Mouse (Mus musculus): ENCODE data around the gene Rtn1. TPM values are rescaled to one million over a fixed set of nuclear protein-coding genes. Genes with fewer than 3 reads are reported as not detected.
"Not testable (repeated sequence)": the region's sequence is repeated elsewhere in the genome, so short reads cannot be mapped to it uniquely, and the experiment has no call there.

Gene Rtn1
- polyA plus RNA-seq, 1 experiment from 2014 or later = 84.3 TPM

DNA sequence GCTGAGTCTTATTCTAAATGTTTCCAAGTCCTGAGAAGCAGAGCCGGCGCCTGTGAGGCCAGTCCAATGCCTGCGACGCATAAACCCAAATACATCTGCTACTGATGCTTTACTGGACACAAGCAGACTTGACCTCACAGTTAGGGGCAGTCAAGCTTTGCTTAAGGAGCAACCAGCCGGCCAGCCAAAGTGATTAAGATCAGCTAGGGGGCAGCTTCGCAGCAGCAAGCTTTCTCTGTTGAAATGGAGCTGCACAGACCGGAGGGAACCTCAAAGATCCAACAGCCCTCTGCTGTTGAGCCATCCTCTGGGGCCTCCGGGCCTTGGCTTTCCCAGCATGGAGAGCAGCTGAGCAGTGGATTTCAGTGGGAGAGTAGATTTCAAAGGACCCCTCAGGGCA lies 107.4 kb downstream of the Rtn1 start:
- Histone ChIP-seq H3K27ac (ENCODE audit: low read depth) (no peak overlapping the region), H3K9me3 (ENCODE audit: control insufficient read depth, low read length) (no peaks in the 10 kb centered on the region), H3K27me3 (replicated peaks; ENCODE audit: control insufficient read depth, insufficient read depth, low read length) (no peaks in the 10 kb centered on the region), H3K36me3 (ENCODE audit: control insufficient read depth, insufficient read depth, low read length) (no peaks in the 10 kb centered on the region), H3K4me1 (replicated peaks; ENCODE audit: control insufficient read depth, insufficient read depth, low read length) (no peaks in the 10 kb centered on the region; the same call in 1 of the 2 replicates), H3K4me2 (ENCODE audit: low read length) (no peak overlapping the region), H3K9ac (ENCODE audit: low read length) (no peak overlapping the region), H3K4me3 (ENCODE audit: low read depth, low read length) (no peak overlapping the region)
- ATAC-seq (replicated peaks; ENCODE audit: low FRiP score, low TSS enrichment, low read depth) (no peak), DNase-seq (ENCODE audit: low spot score) (no peak)
- 54% methylated on average over 8 of the region's 8 CpGs for WGBS

DNA sequence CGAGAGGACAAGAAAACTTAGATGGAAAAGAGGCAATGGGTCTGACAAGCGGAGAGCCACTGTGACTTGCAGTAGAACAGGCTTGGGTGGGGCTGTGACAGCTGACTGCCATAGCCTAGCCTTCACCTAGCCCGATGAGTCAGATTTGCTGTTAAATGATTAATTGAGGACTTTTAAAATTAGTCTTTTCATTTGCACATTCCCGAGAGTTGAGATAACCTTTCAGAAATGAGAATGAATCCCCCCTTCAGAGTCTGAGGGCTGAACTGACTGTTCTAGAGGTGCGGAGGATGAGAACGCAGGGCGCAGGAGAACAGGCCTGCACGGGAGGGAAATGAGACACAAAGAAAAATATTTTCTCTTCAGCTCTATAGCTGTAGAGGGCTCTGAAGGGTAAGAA lies 107.9 kb downstream of the Rtn1 start:
- 65% methylated on average over 8 of the region's 8 CpGs for WGBS
- Histone ChIP-seq H3K4me2 (ENCODE audit: low read length) (no peak overlapping the region), H3K9ac (ENCODE audit: low read length) (no peak overlapping the region), H3K27ac (ENCODE audit: low read depth) (no peak overlapping the region), H3K4me3 (ENCODE audit: low read depth, low read length) (no peak overlapping the region), H3K27me3 (replicated peaks; ENCODE audit: control insufficient read depth, insufficient read depth, low read length) (no peaks in the 10 kb centered on the region), H3K4me1 (replicated peaks; ENCODE audit: control insufficient read depth, insufficient read depth, low read length) (no peaks in the 10 kb centered on the region; the same call in 1 of the 2 replicates), H3K36me3 (ENCODE audit: control insufficient read depth, insufficient read depth, low read length) (no peaks in the 10 kb centered on the region), H3K9me3 (ENCODE audit: control insufficient read depth, low read length) (no peaks in the 10 kb centered on the region)
- DNase-seq (ENCODE audit: low spot score) = no peak
- ATAC-seq (replicated peaks; ENCODE audit: low FRiP score, low TSS enrichment, low read depth) = 0 out of 2 replicates have a peak, but pooled peaks have one; percentile 32

DNA sequence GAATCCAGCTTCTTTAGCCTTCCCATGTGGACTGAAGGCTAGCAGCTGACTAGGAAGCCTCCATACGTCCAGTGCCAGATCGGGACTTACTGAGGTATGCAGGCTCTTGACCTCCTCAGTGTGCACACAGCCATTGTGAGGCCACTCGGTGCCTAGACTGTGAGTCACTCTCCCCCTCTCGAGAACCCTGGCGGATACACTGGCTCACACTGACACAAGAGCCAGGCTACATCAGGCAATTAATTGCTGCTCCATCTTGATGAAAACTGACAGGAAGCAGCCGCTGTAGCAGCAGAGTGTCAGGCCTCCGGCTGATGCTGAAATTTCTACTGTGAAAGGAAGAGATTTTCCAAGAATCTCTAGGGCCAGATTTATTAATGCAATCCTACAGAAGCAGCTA lies 110.6 kb downstream of the Rtn1 start:
- ATAC-seq (replicated peaks; ENCODE audit: low FRiP score, low TSS enrichment, low read depth) (no peak), DNase-seq (ENCODE audit: low spot score) (no peak)
- Histone ChIP-seq H3K27ac (ENCODE audit: low read depth) (no peak overlapping the region), H3K9me3 (ENCODE audit: control insufficient read depth, low read length) (no peaks in the 10 kb centered on the region), H3K36me3 (ENCODE audit: control insufficient read depth, insufficient read depth, low read length) (no peaks in the 10 kb centered on the region), H3K27me3 (replicated peaks; ENCODE audit: control insufficient read depth, insufficient read depth, low read length) (no peaks in the 10 kb centered on the region), H3K4me2 (ENCODE audit: low read length) (no peak overlapping the region), H3K4me1 (replicated peaks; ENCODE audit: control insufficient read depth, insufficient read depth, low read length) (no peaks in the 10 kb centered on the region; the same call in 1 of the 2 replicates), H3K9ac (ENCODE audit: low read length) (no peak overlapping the region), H3K4me3 (ENCODE audit: low read depth, low read length) (no peak overlapping the region)
- WGBS = 41% methylated on average over 7 of the region's 7 CpGs

DNA sequence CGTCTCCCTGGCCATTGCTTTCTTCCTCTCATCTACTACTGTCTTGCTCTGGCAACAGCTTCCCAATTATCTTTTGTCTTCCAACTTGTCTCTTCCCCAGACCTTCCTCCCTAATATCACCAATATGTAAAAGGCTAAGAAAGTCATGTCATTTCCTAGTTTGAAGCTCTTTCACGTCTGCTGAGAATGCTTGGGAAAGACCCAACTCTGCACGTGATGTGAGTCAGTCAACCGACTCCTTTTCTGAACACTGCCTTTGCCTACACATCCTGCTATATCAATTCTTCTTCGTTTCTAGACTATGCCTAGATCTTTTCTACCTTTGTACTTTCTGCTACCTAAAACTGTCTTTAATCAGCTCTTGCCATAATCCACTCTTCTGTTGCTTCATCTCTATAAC lies 112.3 kb downstream of the Rtn1 start:
- Histone ChIP-seq H3K4me2 (ENCODE audit: low read length) (no peak overlapping the region), H3K9ac (ENCODE audit: low read length) (no peak overlapping the region), H3K4me3 (ENCODE audit: low read depth, low read length) (no peak overlapping the region), H3K36me3 (ENCODE audit: control insufficient read depth, insufficient read depth, low read length) (no peaks in the 10 kb centered on the region), H3K9me3 (ENCODE audit: control insufficient read depth, low read length) (peaks cover 7% of the 10 kb centered on the region; the same call in 1 of the 2 replicates), H3K27me3 (replicated peaks; ENCODE audit: control insufficient read depth, insufficient read depth, low read length) (no peaks in the 10 kb centered on the region), H3K4me1 (replicated peaks; ENCODE audit: control insufficient read depth, insufficient read depth, low read length) (no peaks in the 10 kb centered on the region; the same call in 1 of the 2 replicates), H3K27ac (ENCODE audit: low read depth) (no peak overlapping the region)
- DNase-seq (ENCODE audit: low spot score) = no peak
- no peak for ATAC-seq (replicated peaks; ENCODE audit: low FRiP score, low TSS enrichment, low read depth)
- 94% methylated on average over 5 of the region's 5 CpGs for WGBS

DNA sequence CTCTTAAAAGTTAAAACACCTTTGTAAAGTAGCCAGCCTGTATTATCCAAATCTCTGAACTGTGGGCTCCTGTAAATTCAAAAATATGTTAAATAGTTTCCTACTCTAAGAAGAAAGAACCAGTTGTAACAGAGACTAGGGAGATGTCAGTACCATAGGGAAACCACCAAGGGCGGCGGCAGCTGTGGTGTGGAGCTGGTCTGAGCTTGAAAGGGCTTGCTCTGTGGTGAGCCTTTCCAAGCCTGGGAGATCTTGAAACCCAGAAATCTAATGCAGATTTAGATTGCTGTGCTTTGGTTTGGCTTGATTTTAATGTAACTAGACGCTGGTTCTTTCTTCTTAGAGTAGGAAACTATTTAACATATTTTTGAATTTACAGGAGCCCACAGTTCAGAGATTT lies 115.7 kb downstream of the Rtn1 start:
- not testable (repeated sequence) for DNase-seq (ENCODE audit: low spot score); H3K27me3 ChIP-seq (replicated peaks; ENCODE audit: control insufficient read depth, insufficient read depth, low read length)
- WGBS = 93% methylated on average over 3 of the region's 3 CpGs

DNA sequence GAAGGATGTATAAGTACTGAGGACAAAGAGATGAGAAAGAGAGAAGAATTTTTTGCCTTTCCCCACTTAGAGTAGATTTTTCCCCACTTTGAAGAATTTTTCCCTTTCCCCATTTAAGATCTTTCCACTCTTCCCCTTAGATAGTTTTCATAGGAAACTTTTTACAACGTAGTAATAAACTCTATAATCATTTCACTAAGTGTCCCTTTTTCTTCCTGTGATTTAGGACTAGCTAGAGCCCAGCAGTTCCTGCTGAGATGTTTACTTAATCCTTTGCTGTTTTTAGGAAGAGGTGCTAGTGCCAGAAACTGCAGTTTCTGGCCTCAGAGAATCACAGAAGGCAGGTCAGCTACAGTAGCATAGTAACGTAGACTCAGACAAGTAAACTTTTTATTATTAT lies 116.3 kb downstream of the Rtn1 start:
- Histone ChIP-seq H3K4me2 (ENCODE audit: low read length) (no peak overlapping the region), H3K9ac (ENCODE audit: low read length) (no peak overlapping the region), H3K27ac (ENCODE audit: low read depth) (no peak overlapping the region), H3K27me3 (replicated peaks; ENCODE audit: control insufficient read depth, insufficient read depth, low read length) (no peaks in the 10 kb centered on the region), H3K4me3 (ENCODE audit: low read depth, low read length) (no peak overlapping the region), H3K4me1 (replicated peaks; ENCODE audit: control insufficient read depth, insufficient read depth, low read length) (no peaks in the 10 kb centered on the region), H3K9me3 (ENCODE audit: control insufficient read depth, low read length) (peaks cover 7% of the 10 kb centered on the region; the same call in 1 of the 2 replicates), H3K36me3 (ENCODE audit: control insufficient read depth, insufficient read depth, low read length) (no peaks in the 10 kb centered on the region)
- DNase-seq (ENCODE audit: low spot score) (no peak), ATAC-seq (replicated peaks; ENCODE audit: low FRiP score, low TSS enrichment, low read depth) (no peak)
- WGBS = 61% methylated on average over 2 of the region's 2 CpGs

More for the DNA sequence above, 115.7 kb downstream of the Rtn1 start:
- not testable (repeated sequence) for H3K4me1 ChIP-seq (replicated peaks; ENCODE audit: control insufficient read depth, insufficient read depth, low read length); ATAC-seq (replicated peaks; ENCODE audit: low FRiP score, low TSS enrichment, low read depth); H3K27ac ChIP-seq (ENCODE audit: low read depth); H3K4me3 ChIP-seq (ENCODE audit: low read depth, low read length); H3K4me2 ChIP-seq (ENCODE audit: low read length); H3K36me3 ChIP-seq (ENCODE audit: control insufficient read depth, insufficient read depth, low read length); H3K9ac ChIP-seq (ENCODE audit: low read length); H3K9me3 ChIP-seq (ENCODE audit: control insufficient read depth, low read length)

DNA sequence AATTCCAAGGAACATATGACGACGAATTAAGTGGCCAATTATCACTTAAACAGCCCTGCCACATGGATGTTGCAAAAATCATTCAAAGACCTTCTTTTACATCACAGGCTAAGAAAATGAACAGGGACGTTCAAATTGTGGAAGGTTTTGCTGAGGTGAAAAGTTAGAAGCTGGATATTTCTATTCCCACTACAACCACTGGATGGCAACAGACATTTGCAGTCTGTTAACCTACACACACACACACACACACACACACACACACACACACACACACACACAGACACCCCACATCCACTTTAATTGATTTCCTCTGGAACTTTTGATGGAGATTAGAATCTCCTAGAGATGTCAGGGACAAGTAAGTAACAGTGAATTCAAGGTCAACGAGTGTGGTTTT lies 117.6 kb downstream of the Rtn1 start:
- ATAC-seq (replicated peaks; ENCODE audit: low FRiP score, low TSS enrichment, low read depth) = no peak
- 98% methylated on average over 4 of the region's 4 CpGs for WGBS

DNA sequence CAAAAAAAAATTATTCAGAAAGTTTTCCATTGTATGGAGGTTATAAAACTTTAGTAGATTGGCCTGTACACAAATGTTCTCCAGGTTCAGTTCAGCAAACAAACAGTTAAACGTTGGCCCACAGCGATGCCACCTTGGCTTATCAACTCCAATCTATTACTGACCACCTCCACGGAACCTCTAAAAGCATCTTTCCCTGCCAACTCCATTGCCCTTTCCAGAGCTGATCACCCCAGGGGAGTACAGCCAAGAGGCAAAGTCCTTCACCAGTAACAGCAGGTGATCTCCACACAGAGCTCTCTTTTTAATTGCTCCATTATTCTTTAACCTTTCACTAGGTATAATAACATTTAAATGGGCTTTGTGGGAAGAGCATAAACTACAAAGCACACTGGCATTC lies 120.6 kb downstream of the Rtn1 start:
- Histone ChIP-seq H3K9me3 (ENCODE audit: control insufficient read depth, low read length) (peaks cover 7% of the 10 kb centered on the region; the same call in 1 of the 2 replicates), H3K27me3 (replicated peaks; ENCODE audit: control insufficient read depth, insufficient read depth, low read length) (no peaks in the 10 kb centered on the region), H3K36me3 (ENCODE audit: control insufficient read depth, insufficient read depth, low read length) (no peaks in the 10 kb centered on the region), H3K4me1 (replicated peaks; ENCODE audit: control insufficient read depth, insufficient read depth, low read length) (no peaks in the 10 kb centered on the region), H3K4me3 (ENCODE audit: low read depth, low read length) (no peak overlapping the region), H3K9ac (ENCODE audit: low read length) (no peak overlapping the region), H3K4me2 (ENCODE audit: low read length) (no peak overlapping the region), H3K27ac (ENCODE audit: low read depth) (no peak overlapping the region)
- DNase-seq (ENCODE audit: low spot score) = no peak
- no peak for ATAC-seq (replicated peaks; ENCODE audit: low FRiP score, low TSS enrichment, low read depth)
- WGBS = 84% methylated on average over 3 of the region's 3 CpGs

More for the DNA sequence above, 117.6 kb downstream of the Rtn1 start:
- no peak for DNase-seq (ENCODE audit: low spot score)
- Histone ChIP-seq H3K36me3 (ENCODE audit: control insufficient read depth, insufficient read depth, low read length) (no peaks in the 10 kb centered on the region), H3K4me3 (ENCODE audit: low read depth, low read length) (no peak overlapping the region), H3K27me3 (replicated peaks; ENCODE audit: control insufficient read depth, insufficient read depth, low read length) (no peaks in the 10 kb centered on the region), H3K9ac (ENCODE audit: low read length) (no peak overlapping the region), H3K4me1 (replicated peaks; ENCODE audit: control insufficient read depth, insufficient read depth, low read length) (no peaks in the 10 kb centered on the region), H3K9me3 (ENCODE audit: control insufficient read depth, low read length) (peaks cover 7% of the 10 kb centered on the region; the same call in 1 of the 2 replicates), H3K4me2 (ENCODE audit: low read length) (no peak overlapping the region), H3K27ac (ENCODE audit: low read depth) (no peak overlapping the region)

DNA sequence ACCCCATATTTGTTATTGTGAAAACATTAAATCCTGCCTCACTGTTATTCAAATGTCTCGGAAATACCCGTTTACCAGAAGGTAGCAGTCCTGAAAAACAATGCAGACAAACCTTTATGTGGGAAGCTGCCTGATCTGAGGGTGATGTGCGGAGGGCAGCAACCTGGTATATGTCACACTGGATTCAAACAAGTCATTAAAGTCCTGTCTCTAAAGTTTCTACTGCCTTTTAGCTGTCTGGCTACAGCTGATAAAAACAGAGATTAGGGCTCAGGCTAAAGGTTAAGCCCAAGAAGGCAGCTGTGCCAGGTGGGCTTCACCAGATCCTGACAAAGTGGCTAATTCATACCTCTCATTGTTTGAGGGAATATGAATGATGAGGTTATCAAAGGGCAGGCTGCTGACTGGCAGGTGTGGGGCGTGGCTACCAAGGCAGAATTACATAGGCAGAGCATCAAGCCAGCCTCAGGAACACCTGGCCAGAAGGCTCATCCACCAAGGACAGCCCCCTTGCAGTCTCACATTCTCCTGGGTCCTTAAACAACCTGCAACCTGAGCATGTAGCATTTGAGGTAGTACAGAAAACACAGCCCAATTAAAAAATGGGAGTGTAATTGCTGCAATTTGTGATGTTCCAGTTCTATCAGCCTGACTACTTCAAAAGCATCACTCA lies 121.4 kb downstream of the Rtn1 start:
- Histone ChIP-seq H3K9me3 (ENCODE audit: control insufficient read depth, low read length) (peaks cover 4% of the 10 kb centered on the region; the same call in 1 of the 2 replicates), H3K9ac (ENCODE audit: low read length) (no peak overlapping the region), H3K4me1 (replicated peaks; ENCODE audit: control insufficient read depth, insufficient read depth, low read length) (no peaks in the 10 kb centered on the region), H3K4me2 (ENCODE audit: low read length) (no peak overlapping the region), H3K4me3 (ENCODE audit: low read depth, low read length) (no peak overlapping the region), H3K27me3 (replicated peaks; ENCODE audit: control insufficient read depth, insufficient read depth, low read length) (no peaks in the 10 kb centered on the region), H3K36me3 (ENCODE audit: control insufficient read depth, insufficient read depth, low read length) (no peaks in the 10 kb centered on the region), H3K27ac (ENCODE audit: low read depth) (no peak overlapping the region)
- DNase-seq (ENCODE audit: low spot score) (no peak), ATAC-seq (replicated peaks; ENCODE audit: low FRiP score, low TSS enrichment, low read depth) (no peak)
- WGBS = 57% methylated on average over 4 of the region's 4 CpGs

All from intestine, embryonic 14.5 days (tissue).